Mouse (Mus musculus) layer of hippocampus, adult 11-12 months (tissue): ENCODE results near the gene Fam162a.
"Not testable (repeated sequence)": the region's sequence is repeated elsewhere in the genome, so short reads cannot be mapped to it uniquely, and the experiment has no call there.

Experiments
- DNase-seq: peaks from one replicate; pipeline ENCODE4 v3.0.0; 2022; ENCODE audit warnings: low spot score

Gene Fam162a

GRCm38 (mm10) chr16:36057933-36058475 lies 13.4 kb downstream of the Fam162a start:
- no peak for DNase-seq

- DNase-seq = no peak
These were observed 15.0 kb downstream of the Fam162a start for GRCm38 (mm10) chr16:36056416-36056815.

GRCm38 (mm10) chr16:36054920-36055319 lies 16.5 kb downstream of the Fam162a start:
- no peak for DNase-seq

GRCm38 (mm10) chr16:36053524-36054275 lies 17.7 kb downstream of the Fam162a start:
- no peak for DNase-seq

- no peak for DNase-seq
These were observed 19.9 kb downstream of the Fam162a start for GRCm38 (mm10) chr16:36051491-36051890.

- DNase-seq = no peak
These were observed 23.9 kb downstream of the Fam162a start for GRCm38 (mm10) chr16:36047538-36047937.

GRCm38 (mm10) chr16:36043964-36044363 lies 27.4 kb downstream of the Fam162a start:
- DNase-seq = no peak

- no peak for DNase-seq
These were observed 28.3 kb downstream of the Fam162a start for GRCm38 (mm10) chr16:36043073-36043472.

- DNase-seq = no peak
These were observed 29.8 kb downstream of the Fam162a start for GRCm38 (mm10) chr16:36041625-36042020.

GRCm38 (mm10) chr16:36040640-36041624 lies 30.5 kb downstream of the Fam162a start, which contains the start of gene Wdr5b:
TSS of gene Wdr5b (plus strand) at chr16:36041190.
- DNase-seq = peak; percentile 96

GRCm38 (mm10) chr16:36028120-36028519 lies 43.3 kb downstream of the Fam162a start:
- DNase-seq = not testable (repeated sequence)

- no peak for DNase-seq
These were observed 55.1 kb downstream of the Fam162a start for GRCm38 (mm10) chr16:36016335-36016734.

GRCm38 (mm10) chr16:36008396-36008795 lies 63.0 kb downstream of the Fam162a start:
- DNase-seq = no peak

- DNase-seq = not testable (repeated sequence)
These were observed 72.5 kb downstream of the Fam162a start for GRCm38 (mm10) chr16:35998852-35999251.
